Mouse (Mus musculus) left cerebral cortex, postnatal 14 days (tissue): ENCODE results near the gene Nr1h4. TPM values are rescaled to one million over a fixed set of nuclear protein-coding genes. Genes with fewer than 3 reads are reported as not detected.

Source experiments
- DNase-seq, 2 experiments: peaks; one replicate each; pipeline ENCODE4 v3.0.0; 2021 to 2022; ENCODE audit warnings: low spot score in 2 of 2, mixed read lengths in 1 of 2
- intact Hi-C: fragments of 180-260 bp; cut with DNase I; formaldehyde crosslinking; loops from one replicate; pipeline ENCODE4 v1.15.1; 2025
- total RNA-seq, 2 experiments: library from RNA; stranded (reverse); gene quantifications; 2 replicates each; pipeline ENCODE4 v1.2.3; 2021

Nr1h4 gene
- total RNA-seq, 2 experiments from 2014 or later: 0.35 TPM; not detected in 1

- intact Hi-C loops: no loop called here
- no peak for DNase-seq
Measured at GRCm38 (mm10) chr10:89483812-89484602, 49.4 kb downstream of the Nr1h4 start.

GRCm38 (mm10) chr10:89483113-89483512, 50.3 kb downstream of the Nr1h4 start:
- DNase-seq: no peak
- intact Hi-C loops: no loop called here

DNA sequence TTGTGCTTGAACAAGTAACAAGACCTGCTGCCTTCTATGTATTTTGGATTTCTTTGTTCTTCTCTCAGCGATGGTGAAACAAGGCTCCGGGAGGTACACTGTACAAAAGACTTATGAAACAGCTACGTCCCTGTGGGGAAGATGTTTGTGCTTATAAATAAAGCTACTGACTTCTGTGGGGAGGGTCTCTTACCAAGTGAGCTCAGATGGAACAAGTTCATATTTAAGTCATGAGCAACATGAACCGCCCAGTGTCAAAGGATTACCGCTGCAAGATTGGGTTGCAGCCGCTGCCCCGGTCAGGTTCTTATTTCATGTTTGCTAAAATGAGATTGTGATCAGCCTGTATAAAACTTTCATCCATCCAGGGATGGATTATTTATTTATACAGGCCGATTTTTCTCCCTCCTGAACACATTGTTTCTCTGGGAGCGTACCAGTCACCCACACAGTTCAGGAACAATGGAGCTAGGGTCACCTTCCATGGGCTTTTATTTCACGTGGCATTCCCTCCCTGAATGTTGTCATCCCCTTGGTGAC, 51.2 kb downstream of the Nr1h4 start:
- intact Hi-C loops: no loop called here
- DNase-seq: no peak

GRCm38 (mm10) chr10:89481638-89482037, 51.7 kb downstream of the Nr1h4 start:
- intact Hi-C loops: no loop called here
- DNase-seq: no peak

GRCm38 (mm10) chr10:89478766-89479165, 54.6 kb downstream of the Nr1h4 start:
- intact Hi-C loops: no loop called here

DNA sequence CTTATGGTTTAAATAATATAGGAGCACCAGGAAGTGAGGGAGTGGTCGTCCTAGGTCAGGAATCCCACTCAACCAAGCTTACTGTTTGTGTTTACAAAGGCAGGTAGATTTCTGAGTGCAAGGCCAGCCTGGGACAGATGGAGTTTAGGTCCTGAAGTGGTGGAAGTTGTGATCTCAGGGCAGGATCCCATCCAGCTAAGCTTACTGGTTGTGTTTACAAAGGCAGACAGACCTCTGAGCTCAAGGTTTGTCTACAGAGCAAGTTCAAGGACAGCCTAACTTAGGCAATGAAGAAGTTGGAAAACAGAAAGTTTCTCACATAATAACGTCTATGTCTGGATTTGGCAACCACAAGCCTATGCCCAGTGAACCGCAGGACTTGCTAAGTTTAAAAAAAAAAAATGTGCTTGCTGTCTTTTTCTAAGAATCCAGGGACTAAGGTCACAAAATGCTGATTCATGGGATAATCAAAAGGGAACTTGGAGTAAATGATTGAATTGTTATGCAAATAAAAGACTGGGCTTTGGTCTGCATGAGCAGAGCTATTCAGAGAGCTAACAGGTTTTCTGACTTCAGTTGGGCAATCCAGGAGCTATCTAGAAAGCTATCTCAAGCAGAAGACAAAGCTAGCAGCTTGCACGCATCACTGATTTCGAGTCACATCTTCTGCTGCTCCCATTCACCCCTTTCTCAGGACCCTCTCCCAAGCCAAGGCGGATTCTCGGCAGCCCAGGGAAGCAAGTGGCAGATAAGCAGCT, 62.6 kb downstream of the Nr1h4 start:
- DNase-seq: no peak
- intact Hi-C loops: no loop called here

More at GRCm38 (mm10) chr10:89478766-89479165, 54.6 kb downstream of the Nr1h4 start:
- no peak for DNase-seq

DNA sequence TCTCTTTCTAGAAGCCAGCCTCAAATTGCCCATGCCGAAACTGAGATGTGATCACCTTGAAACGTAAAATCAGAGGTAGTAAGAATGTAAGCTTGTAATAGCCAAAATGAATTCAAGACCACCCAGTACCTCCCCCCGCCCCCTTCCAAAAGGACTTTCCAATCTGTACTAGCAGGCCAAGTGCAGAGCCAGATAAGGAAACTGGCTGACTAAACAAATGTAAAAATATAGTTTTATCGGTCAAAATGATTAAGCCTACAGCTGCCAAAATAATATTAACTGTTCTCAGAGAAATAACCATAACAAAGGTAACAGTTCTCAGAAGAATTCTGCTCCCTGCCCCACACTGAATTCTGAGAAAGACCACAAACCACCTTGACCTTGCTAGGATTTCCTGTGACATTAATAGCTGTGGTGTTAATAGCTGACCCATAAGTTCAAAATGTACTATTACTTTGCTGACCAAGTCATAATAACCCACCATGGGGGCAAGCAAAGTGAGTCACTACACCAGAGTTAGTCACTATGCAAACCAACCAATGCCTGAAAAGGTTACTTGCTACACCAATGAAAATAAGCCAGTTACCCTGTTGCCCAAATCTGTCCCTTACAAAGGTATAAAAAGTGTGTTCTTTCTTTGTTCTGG, 68.5 kb downstream of the Nr1h4 start:
- intact Hi-C loops: loop anchor here (5.0 kb wide), 1 partner anchor 138 kb away; no protein-coding TSS in a partner anchor
- no peak for DNase-seq

GRCm38 (mm10) chr10:89462890-89463289, 70.5 kb downstream of the Nr1h4 start:
- no peak for DNase-seq
- intact Hi-C loops: loop anchor here (1.0 to 5.0 kb wide), 2 partner anchors 136 to 167 kb away; no protein-coding TSS in a partner anchor

- DNase-seq: peak; percentile 93
- intact Hi-C loops: loop anchor here (1.0 to 5.0 kb wide), 2 partner anchors 135 to 168 kb away; no protein-coding TSS in a partner anchor
Measured at GRCm38 (mm10) chr10:89461856-89462507, 71.4 kb downstream of the Nr1h4 start.

GRCm38 (mm10) chr10:89460972-89461371, 72.4 kb downstream of the Nr1h4 start:
- intact Hi-C loops: loop anchor here (5.0 kb wide), 1 partner anchor 134 kb away; no protein-coding TSS in a partner anchor
- DNase-seq: no peak

DNA sequence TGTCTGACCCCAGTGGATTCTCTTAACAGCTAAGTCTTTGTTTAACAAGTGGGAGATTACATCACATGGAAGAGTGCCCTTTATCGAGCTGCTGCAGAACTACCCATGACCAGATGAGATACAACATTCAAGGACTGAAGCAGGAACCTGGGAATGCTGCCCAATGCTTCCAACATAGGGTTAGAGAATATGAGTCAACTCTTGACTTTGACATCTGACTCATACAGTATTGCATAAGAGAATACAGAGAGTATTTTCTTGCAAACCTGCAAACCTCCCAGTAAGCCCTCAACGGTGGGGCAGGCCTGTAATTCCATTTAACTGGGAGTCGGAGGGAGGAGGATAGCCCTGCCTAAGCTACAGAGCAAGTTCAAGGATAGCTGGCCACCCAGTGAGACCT, 74.6 kb downstream of the Nr1h4 start:
- intact Hi-C loops: no loop called here
- no peak for DNase-seq

DNA sequence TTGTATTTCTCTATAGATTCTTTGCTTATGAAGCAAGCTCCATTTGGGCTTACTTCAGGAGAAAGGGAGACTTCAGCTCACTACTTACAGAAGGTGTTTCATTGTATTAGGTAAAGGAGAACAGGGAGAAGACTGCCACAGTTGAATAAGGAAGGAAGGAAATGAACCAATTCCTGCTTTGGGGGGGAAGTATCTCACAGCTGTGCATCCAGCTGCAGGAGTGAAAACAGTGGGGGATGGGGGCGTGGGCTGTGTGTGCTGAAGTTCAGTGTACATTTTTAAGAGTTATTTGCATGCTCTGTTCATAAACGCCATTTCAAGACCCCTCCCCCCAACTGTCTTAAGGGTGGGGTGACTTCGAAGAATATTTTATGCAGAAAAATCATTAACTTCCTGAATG, 79.6 kb downstream of the Nr1h4 start:
- DNase-seq: no peak
- intact Hi-C loops: no loop called here

- intact Hi-C loops: no loop called here
- DNase-seq: no peak
Measured at GRCm38 (mm10) chr10:89453068-89453641, 80.2 kb downstream of the Nr1h4 start.

- peak in 1 of 2 experiments; percentile 6 for DNase-seq
- intact Hi-C loops: no loop called here
Measured at GRCm38 (mm10) chr10:89450411-89450810, 83.0 kb downstream of the Nr1h4 start.

DNA sequence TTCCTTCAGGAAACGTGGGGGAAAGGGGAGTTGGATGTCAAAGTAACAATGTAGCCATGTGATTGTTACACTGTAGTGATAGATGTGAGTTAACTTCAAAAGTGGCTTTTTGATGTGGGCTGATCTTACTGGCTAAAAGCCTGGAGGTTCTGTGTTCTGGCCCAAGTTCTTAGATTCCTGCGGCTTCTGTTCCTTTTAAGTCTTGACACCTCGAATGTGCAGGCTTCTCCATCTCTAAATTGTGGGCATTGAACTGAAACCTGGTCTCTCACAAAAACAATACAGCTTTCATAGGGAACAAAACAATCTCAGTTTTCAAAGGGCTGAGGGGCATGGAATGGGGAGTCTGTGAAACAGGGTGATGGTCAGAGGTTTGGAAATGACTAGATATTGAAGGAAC, 89.0 kb downstream of the Nr1h4 start:
- intact Hi-C loops: no loop called here
- no peak for DNase-seq

- intact Hi-C loops: no loop called here
Measured at GRCm38 (mm10) chr10:89443623-89444151, 89.7 kb downstream of the Nr1h4 start, which contains the start of gene Gas2l3. Gas2l3 (minus strand) TSS chr10:89443967.

DNA sequence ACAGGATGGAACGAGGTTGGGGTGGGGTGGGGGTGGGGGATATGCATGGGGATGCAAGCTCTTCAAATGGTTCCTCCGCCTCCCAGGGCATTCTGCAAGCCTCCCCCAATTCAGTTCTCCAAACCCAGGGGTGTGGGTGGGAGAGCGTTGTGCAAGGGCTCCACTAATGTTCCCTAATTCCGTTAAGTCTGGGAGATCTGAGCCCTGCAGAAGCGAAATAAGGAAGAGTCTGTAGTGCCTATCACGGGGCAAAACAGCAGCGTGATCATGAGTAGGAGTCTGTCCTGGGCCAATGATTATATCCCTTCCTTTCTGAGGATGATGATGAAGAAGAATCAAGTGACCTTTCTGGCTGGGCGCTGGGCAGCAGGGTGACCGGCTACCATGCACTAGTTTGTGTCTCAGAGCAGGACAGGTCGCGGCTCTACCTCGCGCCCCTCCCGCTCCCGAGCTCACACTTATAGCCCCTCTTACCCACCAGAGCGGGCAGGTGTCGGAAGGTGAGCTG, 90.2 kb downstream of the Nr1h4 start:
- DNase-seq: peak in 1 of 2 experiments; percentile 6
- intact Hi-C loops: no loop called here

More at GRCm38 (mm10) chr10:89443623-89444151, 89.7 kb downstream of the Nr1h4 start, which contains the start of gene Gas2l3:
- DNase-seq: peak; percentile 82 to 84

DNA sequence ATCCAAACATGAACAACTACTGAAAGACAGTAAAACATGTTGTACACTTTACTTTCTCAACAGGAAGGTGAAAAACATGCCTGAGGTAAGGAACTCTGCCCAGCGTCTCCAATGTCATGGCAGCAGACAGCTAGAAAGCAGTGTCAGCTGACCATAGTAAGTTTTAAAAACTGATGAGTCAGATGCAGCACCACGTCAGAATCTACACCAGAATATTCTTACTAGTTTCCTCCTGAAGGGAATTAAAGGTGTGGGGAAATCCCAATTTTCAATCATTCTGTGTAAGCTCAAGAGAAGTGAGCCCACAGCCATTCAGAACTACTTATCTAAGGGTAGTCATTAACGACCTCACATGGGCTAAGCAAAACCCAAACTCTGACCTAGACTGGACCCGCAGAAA, 90.7 kb downstream of the Nr1h4 start:
- DNase-seq: no peak
- intact Hi-C loops: no loop called here
